Mouse (Mus musculus): Measurements from ENCODE around the gene C3. TPM values are rescaled to one million over a fixed set of nuclear protein-coding genes. Genes with fewer than 3 reads are reported as not detected.

C3 gene
- polyA plus RNA-seq, 1 experiment, result 170 TPM

GRCm38 (mm10) chr17:57228873-57229272 lies 937 bp upstream of the C3 start:
- Histone ChIP-seq H3K4me3 (ENCODE audit: extremely low read depth, insufficient read depth, insufficient read length) (no peak overlapping the region), H3K27ac (ENCODE audit: insufficient read depth, low read length) (no peak overlapping the region), H3K4me1 (ENCODE audit: control insufficient read depth, insufficient read depth, insufficient read length) (no peaks in the 10 kb centered on the region), H3K27me3 (ENCODE audit: control insufficient read depth, insufficient read depth, low read length) (no peaks in the 10 kb centered on the region), H3K36me3 (ENCODE audit: control insufficient read depth, insufficient read depth, low read length) (no peaks in the 10 kb centered on the region)
- WGBS, result 90% methylated on average over 3 of the region's 3 CpGs
- DNase-seq (ENCODE audit: low read depth in 1 of 2, low spot score in 2 of 2), result no peak
- TF ChIP-seq CTCF (IDR thresholded peaks at IDR 0.05; ENCODE audit: extremely low read depth, insufficient read depth, insufficient read length, insufficient replicate concordance) (no peak), POLR2A (IDR thresholded peaks at IDR 0.05; ENCODE audit: low read depth, low read length) (no peak)

- Histone ChIP-seq H3K36me3 (ENCODE audit: control insufficient read depth, insufficient read depth, low read length) (no peaks in the 10 kb centered on the region), H3K4me3 (ENCODE audit: extremely low read depth, insufficient read depth, insufficient read length) (no peak overlapping the region), H3K27ac (ENCODE audit: insufficient read depth, low read length) (no peak overlapping the region), H3K4me1 (ENCODE audit: control insufficient read depth, insufficient read depth, insufficient read length) (no peaks in the 10 kb centered on the region; the same call in 1 of the 2 replicates), H3K27me3 (ENCODE audit: control insufficient read depth, insufficient read depth, low read length) (no peaks in the 10 kb centered on the region)
- TF ChIP-seq POLR2A (IDR thresholded peaks at IDR 0.05; ENCODE audit: low read depth, low read length), result no peak
- no peak for TF ChIP-seq CTCF (IDR thresholded peaks at IDR 0.05; ENCODE audit: extremely low read depth, insufficient read depth, insufficient read length, insufficient replicate concordance)
- 89% methylated on average over 2 of the region's 2 CpGs for WGBS
- DNase-seq (ENCODE audit: low read depth in 1 of 2, low spot score in 2 of 2), result no peak
Observed at GRCm38 (mm10) chr17:57227468-57227867, 468 bp downstream of the C3 start.

- no peak overlapping the region for H3K4me3 ChIP-seq (ENCODE audit: extremely low read depth, insufficient read depth, insufficient read length)
- H3K27me3 ChIP-seq (ENCODE audit: control insufficient read depth, insufficient read depth, low read length), result no peaks in the 10 kb centered on the region
- WGBS, result 40% methylated on average over 9 of the region's 9 CpGs
- H3K4me1 ChIP-seq (ENCODE audit: control insufficient read depth, insufficient read depth, insufficient read length), result no peaks in the 10 kb centered on the region; the same call in 1 of the 2 replicates
- no peak for DNase-seq (ENCODE audit: low read depth in 1 of 2, low spot score in 2 of 2)
- no peaks in the 10 kb centered on the region for H3K36me3 ChIP-seq (ENCODE audit: control insufficient read depth, insufficient read depth, low read length)
- TF ChIP-seq CTCF (IDR thresholded peaks at IDR 0.05; ENCODE audit: extremely low read depth, insufficient read depth, insufficient read length, insufficient replicate concordance) (no peak), POLR2A (IDR thresholded peaks at IDR 0.05; ENCODE audit: low read depth, low read length) (no peak)
- no peak overlapping the region for H3K27ac ChIP-seq (ENCODE audit: insufficient read depth, low read length)
Observed at GRCm38 (mm10) chr17:57223313-57223712, 4.6 kb downstream of the C3 start.

- WGBS, result 70% methylated on average over 4 of the region's 4 CpGs
Observed at GRCm38 (mm10) chr17:57221911-57222310, 6.0 kb downstream of the C3 start.

GRCm38 (mm10) chr17:57219884-57220207 lies 8.1 kb downstream of the C3 start:
- 21% methylated on average over 3 of the region's 3 CpGs for WGBS
- no peak overlapping the region for H3K4me3 ChIP-seq (ENCODE audit: extremely low read depth, insufficient read depth, insufficient read length)
- no peak overlapping the region for H3K27ac ChIP-seq (ENCODE audit: insufficient read depth, low read length)
- H3K27me3 ChIP-seq (ENCODE audit: control insufficient read depth, insufficient read depth, low read length), result no peaks in the 10 kb centered on the region
- TF ChIP-seq POLR2A (IDR thresholded peaks at IDR 0.05; ENCODE audit: low read depth, low read length), result no peak
- peak; percentile 53; the same call in 1 of the 2 replicates for TF ChIP-seq CTCF (IDR thresholded peaks at IDR 0.05; ENCODE audit: extremely low read depth, insufficient read depth, insufficient read length, insufficient replicate concordance)
- peak; percentile 29 to 43 for DNase-seq (ENCODE audit: low read depth in 1 of 2, low spot score in 2 of 2)
- H3K36me3 ChIP-seq (ENCODE audit: control insufficient read depth, insufficient read depth, low read length), result no peaks in the 10 kb centered on the region
- no peaks in the 10 kb centered on the region; the same call in 1 of the 2 replicates for H3K4me1 ChIP-seq (ENCODE audit: control insufficient read depth, insufficient read depth, insufficient read length)

More at GRCm38 (mm10) chr17:57221911-57222310, 6.0 kb downstream of the C3 start:
- Histone ChIP-seq H3K36me3 (ENCODE audit: control insufficient read depth, insufficient read depth, low read length) (no peaks in the 10 kb centered on the region), H3K4me1 (ENCODE audit: control insufficient read depth, insufficient read depth, insufficient read length) (no peaks in the 10 kb centered on the region; the same call in 1 of the 2 replicates), H3K27ac (ENCODE audit: insufficient read depth, low read length) (no peak overlapping the region), H3K27me3 (ENCODE audit: control insufficient read depth, insufficient read depth, low read length) (no peaks in the 10 kb centered on the region), H3K4me3 (ENCODE audit: extremely low read depth, insufficient read depth, insufficient read length) (no peak overlapping the region)
- DNase-seq (ENCODE audit: low read depth in 1 of 2, low spot score in 2 of 2), result no peak
- TF ChIP-seq CTCF (IDR thresholded peaks at IDR 0.05; ENCODE audit: extremely low read depth, insufficient read depth, insufficient read length, insufficient replicate concordance), result no peak
- no peak for TF ChIP-seq POLR2A (IDR thresholded peaks at IDR 0.05; ENCODE audit: low read depth, low read length)

- H3K4me1 ChIP-seq (ENCODE audit: control insufficient read depth, insufficient read depth, insufficient read length), result no peaks in the 10 kb centered on the region; the same call in 1 of the 2 replicates
- no peaks in the 10 kb centered on the region for H3K27me3 ChIP-seq (ENCODE audit: control insufficient read depth, insufficient read depth, low read length)
- H3K27ac ChIP-seq (ENCODE audit: insufficient read depth, low read length), result no peak overlapping the region
- WGBS, result 14% methylated on average over 11 of the region's 11 CpGs
- peak; percentile 30 to 79 for DNase-seq (ENCODE audit: low read depth in 1 of 2, low spot score in 2 of 2)
- TF ChIP-seq POLR2A (IDR thresholded peaks at IDR 0.05; ENCODE audit: low read depth, low read length) (no peak), CTCF (IDR thresholded peaks at IDR 0.05; ENCODE audit: extremely low read depth, insufficient read depth, insufficient read length, insufficient replicate concordance) (peak; percentile 85)
- H3K4me3 ChIP-seq (ENCODE audit: extremely low read depth, insufficient read depth, insufficient read length), result no peak overlapping the region
- H3K36me3 ChIP-seq (ENCODE audit: control insufficient read depth, insufficient read depth, low read length), result no peaks in the 10 kb centered on the region
Observed at GRCm38 (mm10) chr17:57219167-57219883, 8.6 kb downstream of the C3 start.

GRCm38 (mm10) chr17:57218335-57218900 lies 9.5 kb downstream of the C3 start:
- H3K27ac ChIP-seq (ENCODE audit: insufficient read depth, low read length), result no peak overlapping the region
- H3K4me3 ChIP-seq (ENCODE audit: extremely low read depth, insufficient read depth, insufficient read length), result no peak overlapping the region
- no peaks in the 10 kb centered on the region for H3K27me3 ChIP-seq (ENCODE audit: control insufficient read depth, insufficient read depth, low read length)
- 85% methylated on average over 12 of the region's 12 CpGs for WGBS
- TF ChIP-seq POLR2A (IDR thresholded peaks at IDR 0.05; ENCODE audit: low read depth, low read length), result no peak
- no peak for TF ChIP-seq CTCF (IDR thresholded peaks at IDR 0.05; ENCODE audit: extremely low read depth, insufficient read depth, insufficient read length, insufficient replicate concordance)
- no peaks in the 10 kb centered on the region for H3K36me3 ChIP-seq (ENCODE audit: control insufficient read depth, insufficient read depth, low read length)
- no peaks in the 10 kb centered on the region; the same call in 1 of the 2 replicates for H3K4me1 ChIP-seq (ENCODE audit: control insufficient read depth, insufficient read depth, insufficient read length)
- no peak for DNase-seq (ENCODE audit: low read depth in 1 of 2, low spot score in 2 of 2)
